Mouse (Mus musculus) cortical plate, adult 2 months (tissue): ENCODE results near the gene Adat1. TPM values are rescaled to one million over a fixed set of nuclear protein-coding genes. Genes with fewer than 3 reads are reported as not detected.

Source experiments
- H3K27ac ChIP-seq: fragments of 200-500 bp; 2 replicates; pipeline ENCODE4 v1.5.1; 2012; ENCODE audit warnings: low read length, control low read depth, inconsistent platforms; ENCODE audit not compliant: insufficient read depth
- H3K4me1 ChIP-seq: fragments of 200-500 bp; 2 replicates; pipeline ENCODE4 v1.6.1; 2011; ENCODE audit warnings: low read length; ENCODE audit not compliant: control insufficient read depth, insufficient read depth
- H3K4me3 ChIP-seq: fragments of 200-500 bp; 2 replicates; pipeline ENCODE4 v1.5.1; 2011; ENCODE audit warnings: mild to moderate bottlenecking, low read length, control low read depth; ENCODE audit not compliant: insufficient read depth
- CTCF ChIP-seq: fragments of 200-500 bp; IDR thresholded peaks from 2 replicates; pipeline ENCODE4 v1.5.1; 2011; ENCODE audit warnings: mild to moderate bottlenecking, control low read depth, low read length; ENCODE audit not compliant: insufficient read depth; ENCODE audit errors: extremely low read depth
- POLR2A ChIP-seq: fragments of 200-500 bp; IDR thresholded peaks from 2 replicates; pipeline ENCODE4 v1.6.1; 2011; ENCODE audit warnings: mild to moderate bottlenecking, low read length, control low read depth; ENCODE audit not compliant: insufficient read depth; ENCODE audit errors: extremely low read depth
- polyA plus RNA-seq: library from polyadenylated mRNA; depleted of rRNA; stranded (reverse); fragments of >200 nt; gene quantifications from 2 replicates; pipeline ENCODE4 v1.2.3, GENCODE M21; 2012; rRNA removed

The Adat1 gene
- polyA plus RNA-seq, 1 experiment = 8.3 TPM

DNA sequence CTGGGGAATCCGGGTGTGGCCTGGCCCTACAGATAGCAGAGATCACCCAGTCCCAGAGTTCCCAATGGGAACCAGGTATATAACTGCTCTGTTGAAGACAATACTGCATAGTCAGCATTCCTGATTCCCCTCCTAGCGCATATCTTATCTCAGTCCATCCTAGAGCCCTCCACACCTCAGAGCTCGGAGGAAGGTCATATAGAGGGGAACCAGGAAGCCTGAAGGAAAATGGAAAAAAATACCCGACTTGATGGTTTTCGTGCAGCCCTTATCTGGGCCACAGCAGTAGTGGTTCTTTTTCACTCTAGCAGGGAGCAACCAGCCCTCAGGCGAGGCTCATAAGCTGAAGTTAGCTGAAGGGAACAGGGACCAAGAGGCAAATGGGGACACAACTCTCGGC lies 67.1 kb downstream of the Adat1 start:
- TF ChIP-seq CTCF (no peak), POLR2A (no peak)
- Histone ChIP-seq H3K4me1 (no peaks in the 10 kb centered on the region), H3K27ac (no peak overlapping the region), H3K4me3 (no peak overlapping the region)

GRCm38 (mm10) chr8:111923383-111923804 lies 68.7 kb downstream of the Adat1 start:
- TF ChIP-seq CTCF = peak; percentile 64
- TF ChIP-seq POLR2A = no peak

GRCm38 (mm10) chr8:111920971-111921370 lies 71.1 kb downstream of the Adat1 start:
- no peak overlapping the region for H3K27ac ChIP-seq
- TF ChIP-seq CTCF = no peak
- no peak for TF ChIP-seq POLR2A
- H3K4me1 ChIP-seq = no peaks in the 10 kb centered on the region
- H3K4me3 ChIP-seq = no peak overlapping the region

More at GRCm38 (mm10) chr8:111923383-111923804, 68.7 kb downstream of the Adat1 start:
- H3K4me3 ChIP-seq = peak overlapping the region; percentile 58
- no peaks in the 10 kb centered on the region for H3K4me1 ChIP-seq
- no peak overlapping the region for H3K27ac ChIP-seq

GRCm38 (mm10) chr8:111919663-111920062 lies 72.4 kb downstream of the Adat1 start:
- TF ChIP-seq POLR2A (no peak), CTCF (0 out of 2 replicates have a peak, but pooled peaks have one; percentile 4)

More at GRCm38 (mm10) chr8:111919663-111920062, 72.4 kb downstream of the Adat1 start:
- no peaks in the 10 kb centered on the region for H3K4me1 ChIP-seq
- no peak overlapping the region for H3K27ac ChIP-seq
- H3K4me3 ChIP-seq = no peak overlapping the region

Other genes with a start within 250 kb of the Adat1 start
- gene Bcar1, start 248.5 kb downstream of the Adat1 start, polyA plus RNA-seq = 52.3 and 56.5 TPM in 2 replicates
- gene Cfdp1, start 138.0 kb downstream of the Adat1 start, polyA plus RNA-seq = 78.9 and 87.7 TPM in 2 replicates
- gene Tmem170, start 115.6 kb downstream of the Adat1 start, polyA plus RNA-seq = 3.3 and 3.4 TPM in 2 replicates
- 1.2 and 1.4 TPM in 2 replicates for gene Chst5, start 81.9 kb downstream of the Adat1 start, polyA plus RNA-seq
- gene Tmem231, start 58.4 kb downstream of the Adat1 start, polyA plus RNA-seq = 10.6 and 11.8 TPM in 2 replicates
- gene Gabarapl2, start 51.6 kb downstream of the Adat1 start, polyA plus RNA-seq = 208 and 226 TPM in 2 replicates
- gene Kars, start 19.0 kb upstream of the Adat1 start, polyA plus RNA-seq = 64.7 and 66.6 TPM in 2 replicates
- gene Terf2ip, start 19.1 kb upstream of the Adat1 start, polyA plus RNA-seq = 28.4 and 28.7 TPM in 2 replicates
- gene Gm6793, start 22.7 kb upstream of the Adat1 start, polyA plus RNA-seq = 0.06 TPM in 1 of 2 replicates, not detected in the other